27 mouse cellular contexts compared by ENCODE assay signal in genomic region chr3:51397700-51398299, GRCm38 (mm10). TPM values are rescaled to one million over a fixed set of nuclear protein-coding genes. Genes with fewer than 3 reads are reported as not detected.
DNase-seq lines count a peak whose midpoint lies in the region; ATAC-seq and TF ChIP-seq lines count a peak whose summit lies in the region.
"Had no signal": no experiment of that assay in that cellular context is flagged by ENCODE, and none has a peak within 500 bp of the region (broad histone marks: within the 10 kb centered on the region; RNA-seq: fewer than 3 reads in every experiment).

No protein-coding gene starts in this region.

- no peak overlapping the region for H3K4me2 ChIP-seq in midbrain, embryonic 14.5 days (ENCODE audit: low read length)
- H3K4me2 ChIP-seq: forebrain, embryonic 13.5 days; hindbrain, embryonic 14.5 days had no signal

- WGBS in midbrain, embryonic 10.5 days, result 53% methylated on average over 15 of the region's 15 CpGs
- 46% methylated on average over 15 of the region's 15 CpGs for WGBS in midbrain, embryonic 14.5 days

- no peak for TF ChIP-seq POLR2A in testis, adult 2 months (IDR thresholded peaks at IDR 0.05; ENCODE audit: control insufficient read depth, low read depth, low read length)

- no peaks in the 10 kb centered on the region for H3K9me3 ChIP-seq in midbrain, embryonic 10.5 days (replicated peaks)
- H3K9me3 ChIP-seq in midbrain, embryonic 14.5 days (ENCODE audit: control insufficient read depth, low read length), result no peaks in the 10 kb centered on the region
- H3K9me3 ChIP-seq: forebrain, embryonic 10.5 days; forebrain, embryonic 13.5 days; heart, embryonic 15.5 days; hindbrain, embryonic 10.5 days had no signal

- H3K36me3 ChIP-seq in midbrain, embryonic 10.5 days, result peaks cover 4% of the 10 kb centered on the region
- no peaks in the 10 kb centered on the region for H3K36me3 ChIP-seq in midbrain, embryonic 14.5 days (ENCODE audit: control insufficient read depth, insufficient read depth, low read length)
- no peaks in the 10 kb centered on the region; the same call in 1 of the 2 replicates for H3K36me3 ChIP-seq in testis, adult 2 months (ENCODE audit: control insufficient read depth, insufficient read depth, low read length)

- ATAC-seq in midbrain, embryonic 14.5 days (ENCODE audit: low FRiP score, low TSS enrichment), result no peak
- ATAC-seq in neutrophil, adult 5-6 weeks (ENCODE audit: extremely low read depth, insufficient number of reproducible peaks, low FRiP score, poor library complexity, severe bottlenecking), result 0 out of 2 replicates have a peak, but pooled peaks have one; percentile 6
- ATAC-seq: hindbrain, postnatal 0 days; inflammation-experienced regulatory T-cells, adult 6 months had no signal

- H3K27me3 ChIP-seq in midbrain, embryonic 10.5 days (ENCODE audit: low read depth, poor library complexity, severe bottlenecking), result peaks cover 38% of the 10 kb centered on the region
- H3K27me3 ChIP-seq in midbrain, embryonic 14.5 days (ENCODE audit: control insufficient read depth, insufficient read depth, low read length), result peaks cover 17% of the 10 kb centered on the region
- H3K27me3 ChIP-seq in testis, adult 2 months (ENCODE audit: control insufficient read depth, insufficient read depth, low read length), result no peaks in the 10 kb centered on the region; the same call in 1 of the 2 replicates
- H3K27me3 ChIP-seq: CH12.LX had no signal

- H3K27ac ChIP-seq in midbrain, embryonic 10.5 days (replicated peaks), result no peak overlapping the region; the same call in 1 of the 2 replicates
- no peak overlapping the region for H3K27ac ChIP-seq in midbrain, embryonic 14.5 days (replicated peaks; ENCODE audit: low read depth, low read length)
- H3K27ac ChIP-seq in testis, adult 2 months (ENCODE audit: control insufficient read depth, insufficient read depth, low read depth, low read length), result peak overlapping the region; percentile 12
- H3K27ac ChIP-seq: forebrain, embryonic 10.5 days; forebrain, embryonic 13.5 days; heart, adult 2 months; heart, embryonic 15.5 days; hindbrain, embryonic 10.5 days; hindbrain, embryonic 14.5 days; hindbrain, postnatal 0 days had no signal

- TF ChIP-seq CTCF in testis, adult 2 months (IDR thresholded peaks at IDR 0.05; ENCODE audit: control insufficient read depth, insufficient read depth, insufficient replicate concordance, low read depth, low read length), result no peak

- no peak overlapping the region for H3K9ac ChIP-seq in midbrain, embryonic 14.5 days (replicated peaks; ENCODE audit: low read length)
- H3K9ac ChIP-seq: forebrain, embryonic 13.5 days; heart, embryonic 15.5 days; hindbrain, embryonic 14.5 days had no signal

- H3K4me1 ChIP-seq in midbrain, embryonic 10.5 days, result peaks cover 43% of the 10 kb centered on the region
- H3K4me1 ChIP-seq in midbrain, embryonic 14.5 days (ENCODE audit: control insufficient read depth, insufficient read depth, low read length), result no peaks in the 10 kb centered on the region
- peaks cover 7% of the 10 kb centered on the region for H3K4me1 ChIP-seq in testis, adult 2 months (ENCODE audit: control insufficient read depth, insufficient read depth, low read length)

- no peak overlapping the region for H3K4me3 ChIP-seq in midbrain, embryonic 10.5 days
- no peak overlapping the region for H3K4me3 ChIP-seq in midbrain, embryonic 14.5 days (replicated peaks; ENCODE audit: low read depth, low read length)
- H3K4me3 ChIP-seq in testis, adult 2 months (ENCODE audit: control insufficient read depth, low read depth, low read length), result no peak overlapping the region
- H3K4me3 ChIP-seq: forebrain, embryonic 13.5 days; heart, adult 2 months; heart, embryonic 15.5 days had no signal

- DNase-seq in adrenal gland, adult (ENCODE audit: inconsistent age in 2 of 2, low spot score in 1 of 2), result peak; percentile 80 to 90
- no peak for DNase-seq in adrenal gland, postnatal 4 days (ENCODE audit: low spot score in 2 of 2)
- DNase-seq in midbrain, embryonic 10.5 days (ENCODE audit: low spot score), result peak; percentile 14
- no peak for DNase-seq in midbrain, embryonic 14.5 days
- no peak for DNase-seq in testis, postnatal 10 days (ENCODE audit: low spot score)
- DNase-seq in kidney, postnatal 4 days, result no peak
- DNase-seq: adrenal gland, adult 8-10 months; B cell, adult 2 months; cerebellum, adult 18-20 months; cerebellum, adult 9-10 months; cerebellum, postnatal 14 days; gastrocnemius, postnatal 10 days; gastrocnemius, postnatal 36 days; heart, adult 2 months; heart, postnatal 10 days; heart, postnatal 36 days had no signal

RNA-seq across cellular contexts. Expression of gene Mgarp, which starts 1.3 kb away (rescaled TPM):
- 100 to 1,000 TPM; 477 to 530 TPM for total RNA-seq in adrenal gland, postnatal 4 days (2021)
- 35.9 and 39.2 TPM in 2 replicates for polyA plus RNA-seq in midbrain, embryonic 10.5 days (2016; fragmentation: Nextera tagmentation; extraction: Ambion mirVana)
- 2.6 and 4.6 TPM in 2 replicates for polyA plus RNA-seq in midbrain, embryonic 14.5 days (2014; fragmentation: Nextera tagmentation; extraction: Ambion mirVana)
- 17.9 and 19.9 TPM in 2 replicates for polyA plus RNA-seq in testis, adult 2 months (2012; rRNA removed)
- total RNA-seq in neutrophil, adult 5-6 weeks (2017), result not detected in 2 replicates
- total RNA-seq: CH12.LX; granulocyte monocyte progenitor cell, adult 5-6 weeks had no signal

RNA-seq across cellular contexts. Expression of gene Ndufc1, which starts 11.0 kb away (rescaled TPM):
- total RNA-seq in adrenal gland, postnatal 4 days (2021), result 100 to 1,000 TPM; 492 to 529 TPM
- 688 and 718 TPM in 2 replicates for polyA plus RNA-seq in midbrain, embryonic 10.5 days (2016; fragmentation: Nextera tagmentation; extraction: Ambion mirVana)
- polyA plus RNA-seq in midbrain, embryonic 14.5 days (2014; fragmentation: Nextera tagmentation; extraction: Ambion mirVana), result 796 and 925 TPM in 2 replicates
- 361 and 448 TPM in 2 replicates for polyA plus RNA-seq in testis, adult 2 months (2012; rRNA removed)
- 9.1 and 17.5 TPM in 2 replicates for total RNA-seq in neutrophil, adult 5-6 weeks (2017)

RNA-seq across cellular contexts. Expression of gene Naa15, which starts 17.1 kb away (rescaled TPM):
- 10 to 100 TPM; 56.8 to 63.5 TPM for total RNA-seq in adrenal gland, postnatal 4 days (2021)
- polyA plus RNA-seq in midbrain, embryonic 10.5 days (2016; fragmentation: Nextera tagmentation; extraction: Ambion mirVana), result 58.8 and 63.4 TPM in 2 replicates
- polyA plus RNA-seq in midbrain, embryonic 14.5 days (2014; fragmentation: Nextera tagmentation; extraction: Ambion mirVana), result 37.9 and 41.5 TPM in 2 replicates
- 9.9 and 15.0 TPM in 2 replicates for polyA plus RNA-seq in testis, adult 2 months (2012; rRNA removed)
- total RNA-seq in neutrophil, adult 5-6 weeks (2017), result 78.2 and 80.2 TPM in 2 replicates

RNA-seq across cellular contexts. Expression of gene Elf2, which starts 57.3 kb away (rescaled TPM):
- total RNA-seq in adrenal gland, postnatal 4 days (2021), result 100 to 1,000 TPM; 122 to 124 TPM
- 37.9 and 40.5 TPM in 2 replicates for polyA plus RNA-seq in midbrain, embryonic 10.5 days (2016; fragmentation: Nextera tagmentation; extraction: Ambion mirVana)
- polyA plus RNA-seq in midbrain, embryonic 14.5 days (2014; fragmentation: Nextera tagmentation; extraction: Ambion mirVana), result 28.6 and 37.3 TPM in 2 replicates
- 83.2 and 87.8 TPM in 2 replicates for polyA plus RNA-seq in testis, adult 2 months (2012; rRNA removed)
- 173 and 175 TPM in 2 replicates for total RNA-seq in neutrophil, adult 5-6 weeks (2017)

Comparison
In these comparisons a context has a peak if more than half of its experiments do, and no peak if none do; other contexts are left out.
1. DNase-seq: peak in adrenal gland, adult (2 of 2) and midbrain, embryonic 10.5 days (single experiment); none in adrenal gland, postnatal 4 days (0 of 2), midbrain, embryonic 14.5 days (single experiment), testis, postnatal 10 days (single experiment) and kidney, postnatal 4 days (0 of 2).